Mouse (Mus musculus) stomach, postnatal 0 days (tissue): Measurements from ENCODE around the gene Birc6.

Experiments
- CTCF ChIP-seq: IDR thresholded peaks from 2 replicates; pipeline ENCODE4 v1.5.1; 2016; ENCODE audit warnings: antibody characterized with exemption, low read depth, mild to moderate bottlenecking, moderate library complexity
- EP300 ChIP-seq: optimal IDR thresholded peaks from 2 replicates; pipeline ENCODE3; 2016; ENCODE audit warnings: antibody characterized with exemption

DNA sequence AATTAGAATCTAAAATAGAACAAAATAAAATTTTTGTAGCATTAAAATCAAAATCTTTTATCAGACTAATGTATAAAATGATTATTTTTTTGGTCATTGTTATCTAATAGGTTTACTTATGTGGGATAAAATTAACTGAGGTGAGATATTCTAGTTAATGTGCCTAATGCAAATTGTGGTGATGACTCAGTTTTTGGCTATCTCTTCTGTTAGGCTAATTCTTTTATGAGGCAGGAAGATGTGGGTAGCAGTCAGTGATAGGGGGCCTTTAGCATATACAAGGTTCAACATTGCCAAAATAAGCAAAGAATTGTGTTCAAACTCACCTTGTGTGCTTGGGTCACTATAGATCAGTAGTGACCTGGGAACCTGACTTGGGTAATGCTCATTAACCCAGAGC lies 178.5 kb downstream of the Birc6 start:
- no peak for TF ChIP-seq CTCF
- TF ChIP-seq EP300 = no peak
